Mouse (Mus musculus) liver, embryonic 16.5 days (tissue): Measurements from ENCODE around the gene Frem2. TPM values are rescaled to one million over a fixed set of nuclear protein-coding genes. Genes with fewer than 3 reads are reported as not detected.

Experiments
- ATAC-seq: fragments of 200-750 bp; cut with Nextera tagmentation; 2 replicates; pipeline ENCODE4 v1.8.0; 2017; ENCODE audit warnings: low read depth, mild to moderate bottlenecking, moderate number of reproducible peaks, moderate library complexity
- H3K27ac ChIP-seq: fragments of 300-500 bp; sonication (generic); 2 replicates; pipeline ENCODE4 v1.5.1; 2014; ENCODE audit warnings: mild to moderate bottlenecking, low read length
- H3K27me3 ChIP-seq: fragments of 300-500 bp; sonication (generic); 2 replicates; pipeline ENCODE4 v1.6.1; 2014; ENCODE audit warnings: low read depth, low read length, mixed read lengths; ENCODE audit not compliant: control insufficient read depth, insufficient read depth
- H3K36me3 ChIP-seq: fragments of 300-500 bp; sonication (generic); 2 replicates; pipeline ENCODE4 v1.6.1; 2014; ENCODE audit warnings: mild to moderate bottlenecking; ENCODE audit not compliant: control insufficient read depth, insufficient read depth
- H3K4me1 ChIP-seq: fragments of 300-500 bp; sonication (generic); 2 replicates; pipeline ENCODE4 v1.6.1; 2014; ENCODE audit warnings: low read depth, low read length, mixed read lengths; ENCODE audit not compliant: control insufficient read depth
- H3K4me2 ChIP-seq: fragments of 300-500 bp; sonication (generic); 2 replicates; pipeline ENCODE4 v1.6.1; 2014; ENCODE audit warnings: low read depth, low read length, mixed read lengths
- H3K4me3 ChIP-seq: fragments of 300-500 bp; sonication (generic); 2 replicates; pipeline ENCODE4 v1.5.1; 2014; ENCODE audit warnings: low read depth, mild to moderate bottlenecking, low read length
- H3K9ac ChIP-seq: fragments of 300-500 bp; sonication (generic); 2 replicates; pipeline ENCODE4 v1.6.1; 2014; ENCODE audit warnings: low read depth, low read length
- H3K9me3 ChIP-seq: fragments of 300-500 bp; sonication (generic); replicated peaks from 2 replicates; pipeline ENCODE4 v1.6.1; 2016; ENCODE audit warnings: low read length; ENCODE audit not compliant: control insufficient read depth
- WGBS: fragments of 180-500 bp; shearing (Covaris S2); extraction: QIAGEN DNeasy Blood & Tissue Kit; methylation state at CpG from one replicate; pipeline ENCODE4 v1.1.7; 2014; ENCODE audit not compliant: insufficient replicate concordance; 5-methylcytosine and 5-hydroxymethylcytosine counted together
- polyA plus RNA-seq: library from polyadenylated mRNA; unstranded; fragments of >200 nt; fragmentation: Nextera tagmentation; extraction: Ambion mirVana; gene quantifications from 2 replicates; pipeline ENCODE4 v1.2.1, GENCODE M21; 2015

Frem2 gene
- polyA plus RNA-seq, 1 experiment from 2014 or later: 0.41 TPM

DNA sequence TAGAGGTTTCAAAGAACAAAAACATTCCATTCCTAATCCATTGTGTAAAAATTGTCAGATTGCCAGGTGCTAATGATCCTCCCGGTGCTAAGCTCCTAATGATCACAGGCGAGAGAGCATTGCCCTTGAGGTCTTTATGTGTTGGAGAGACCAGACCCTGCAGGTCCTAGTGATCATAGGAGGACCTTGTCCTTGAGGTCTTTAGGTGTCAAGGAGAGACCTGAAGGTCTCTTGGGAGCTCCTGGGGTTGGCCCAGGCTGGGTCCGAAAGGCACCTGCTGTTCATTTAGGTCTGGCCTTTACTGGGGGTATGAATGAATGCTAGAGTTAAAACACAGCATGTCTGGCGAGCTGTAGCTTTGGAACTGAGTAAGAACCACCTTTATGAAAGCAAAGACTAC is 183.0 kb downstream of the Frem2 start:
- Histone ChIP-seq H3K9ac (no peak overlapping the region), H3K27me3 (no peaks in the 10 kb centered on the region), H3K4me3 (no peak overlapping the region), H3K4me2 (no peak overlapping the region), H3K36me3 (peaks cover 27% of the 10 kb centered on the region), H3K27ac (no peak overlapping the region), H3K9me3 (no peaks in the 10 kb centered on the region), H3K4me1 (peaks cover 2% of the 10 kb centered on the region)
- 74% methylated on average over 4 of the region's 4 CpGs for WGBS
- ATAC-seq: no peak

DNA sequence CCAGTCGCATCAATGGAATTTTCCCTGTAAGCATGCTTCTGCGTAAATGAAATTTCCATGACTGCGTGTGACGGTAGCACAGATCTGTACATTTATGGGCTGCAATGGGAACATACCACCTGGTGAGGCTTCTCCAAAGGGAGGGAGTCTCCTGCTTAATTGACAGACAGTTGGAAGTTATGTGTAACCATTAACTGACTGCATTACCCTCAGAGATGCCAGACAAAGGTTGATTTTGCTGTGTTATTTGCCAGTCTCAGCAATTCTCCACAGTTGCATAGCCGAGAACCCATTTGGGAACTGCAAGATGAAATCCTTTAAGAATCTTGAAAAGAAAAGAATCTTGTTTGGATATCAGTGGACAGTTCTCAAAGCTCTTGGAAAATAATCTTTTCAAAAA is 185.1 kb downstream of the Frem2 start:
- ATAC-seq: no peak
- Histone ChIP-seq H3K4me2 (no peak overlapping the region), H3K27ac (no peak overlapping the region), H3K4me1 (peaks cover 6% of the 10 kb centered on the region), H3K36me3 (peaks cover 23% of the 10 kb centered on the region), H3K9ac (no peak overlapping the region), H3K9me3 (no peaks in the 10 kb centered on the region), H3K4me3 (no peak overlapping the region), H3K27me3 (no peaks in the 10 kb centered on the region)
- 84% methylated on average over 5 of the region's 5 CpGs for WGBS

GRCm38 (mm10) chr3:53469650-53470049 is 187.5 kb downstream of the Frem2 start:
- peaks cover 23% of the 10 kb centered on the region for H3K4me1 ChIP-seq
- no peaks in the 10 kb centered on the region for H3K27me3 ChIP-seq
- H3K27ac ChIP-seq: no peak overlapping the region
- H3K4me3 ChIP-seq: no peak overlapping the region
- 76% methylated on average over 5 of the region's 5 CpGs for WGBS
- H3K4me2 ChIP-seq: no peak overlapping the region
- H3K9ac ChIP-seq: no peak overlapping the region
- peak; percentile 63; the same call in 1 of the 2 replicates for ATAC-seq
- peaks cover 22% of the 10 kb centered on the region for H3K36me3 ChIP-seq
- H3K9me3 ChIP-seq: no peaks in the 10 kb centered on the region

GRCm38 (mm10) chr3:53467356-53467755 is 189.8 kb downstream of the Frem2 start:
- 64% methylated on average over 5 of the region's 5 CpGs for WGBS
- ATAC-seq: no peak
- peaks cover 23% of the 10 kb centered on the region for H3K4me1 ChIP-seq
- H3K9ac ChIP-seq: no peak overlapping the region
- H3K36me3 ChIP-seq: peaks cover 7% of the 10 kb centered on the region
- H3K27me3 ChIP-seq: no peaks in the 10 kb centered on the region
- H3K4me3 ChIP-seq: no peak overlapping the region
- H3K27ac ChIP-seq: no peak overlapping the region
- no peak overlapping the region for H3K4me2 ChIP-seq
- no peaks in the 10 kb centered on the region for H3K9me3 ChIP-seq

DNA sequence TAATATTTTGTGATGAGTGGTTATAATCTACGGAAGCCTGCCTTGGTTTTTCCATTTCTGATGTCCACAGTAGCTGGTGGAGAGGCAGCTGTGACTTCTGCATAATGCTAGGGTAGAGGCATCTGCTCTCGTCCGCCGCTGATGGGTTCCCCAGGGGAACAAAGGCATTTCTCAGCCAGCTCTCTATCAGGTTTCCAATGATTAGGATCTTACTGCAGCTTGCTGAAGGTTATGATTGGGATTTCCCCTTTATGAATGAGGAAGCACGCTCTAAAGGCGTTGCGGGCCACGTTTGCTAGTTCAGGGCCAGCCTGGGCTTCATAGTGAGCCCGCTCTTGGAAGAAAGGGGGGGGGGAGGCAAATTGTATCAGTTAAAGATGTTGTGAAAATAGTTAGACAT is 190.7 kb downstream of the Frem2 start:
- H3K9ac ChIP-seq: no peak overlapping the region
- peak overlapping the region; percentile 78; the same call in 1 of the 2 replicates for H3K4me2 ChIP-seq
- H3K9me3 ChIP-seq: no peaks in the 10 kb centered on the region
- 55% methylated on average over 9 of the region's 9 CpGs for WGBS
- H3K4me1 ChIP-seq: peaks cover 23% of the 10 kb centered on the region
- H3K4me3 ChIP-seq: no peak overlapping the region
- peaks cover 2% of the 10 kb centered on the region; the same call in 1 of the 2 replicates for H3K36me3 ChIP-seq
- no peak for ATAC-seq
- no peak overlapping the region for H3K27ac ChIP-seq
- H3K27me3 ChIP-seq: no peaks in the 10 kb centered on the region

- no peak for ATAC-seq
- peaks cover 23% of the 10 kb centered on the region for H3K4me1 ChIP-seq
- H3K36me3 ChIP-seq: peaks cover under 1% of the 10 kb centered on the region; the same call in 1 of the 2 replicates
- no peak overlapping the region; the same call in 1 of the 2 replicates for H3K27ac ChIP-seq
- peak overlapping the region; percentile 78 for H3K4me2 ChIP-seq
- H3K27me3 ChIP-seq: no peaks in the 10 kb centered on the region
- no peaks in the 10 kb centered on the region for H3K9me3 ChIP-seq
- WGBS: 15% methylated on average over 6 of the region's 6 CpGs
- peak overlapping the region; percentile 50 for H3K4me3 ChIP-seq
- peak overlapping the region; percentile 25 for H3K9ac ChIP-seq
Observed at GRCm38 (mm10) chr3:53465330-53465729, 191.8 kb downstream of the Frem2 start.

DNA sequence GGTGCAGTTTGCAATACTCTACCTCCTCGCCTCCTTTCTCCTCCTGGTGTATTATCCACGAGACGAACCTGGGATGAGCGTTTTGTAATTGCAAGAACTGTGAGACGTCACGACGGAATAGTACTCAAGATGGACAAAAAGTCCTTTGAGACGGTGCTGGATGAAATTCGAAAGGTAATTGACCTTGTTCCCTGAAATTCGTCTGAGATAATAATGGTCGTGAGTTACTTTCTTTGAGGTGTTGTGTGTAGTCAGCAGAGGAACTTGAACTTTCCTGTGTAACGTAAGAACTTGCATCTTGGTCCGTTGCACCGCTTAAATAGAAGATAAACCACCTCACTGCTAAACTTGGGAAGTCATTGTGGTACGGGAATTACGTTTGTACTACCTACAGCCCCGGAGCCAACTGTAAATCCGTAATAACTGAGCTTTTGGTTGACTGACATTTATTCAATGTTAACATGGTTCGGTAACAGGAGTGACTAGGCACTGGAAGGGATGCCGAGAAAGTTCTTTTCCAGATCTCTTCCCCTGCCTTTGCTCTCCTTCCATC is 192.9 kb downstream of the Frem2 start:
- Histone ChIP-seq H3K4me1 (peaks cover 21% of the 10 kb centered on the region), H3K4me3 (peak overlapping the region; percentile 79), H3K9ac (peak overlapping the region; percentile 83), H3K27ac (peak overlapping the region; percentile 70), H3K4me2 (peak overlapping the region; percentile 78), H3K27me3 (no peaks in the 10 kb centered on the region), H3K9me3 (no peaks in the 10 kb centered on the region), H3K36me3 (peaks cover 3% of the 10 kb centered on the region; the same call in 1 of the 2 replicates)
- no peak for ATAC-seq
- under 1% methylated on average over 20 of the region's 20 CpGs for WGBS

Other genes with a start within 250 kb of the Frem2 start
- gene Nhlrc3, start 194.0 kb downstream of the Frem2 start, polyA plus RNA-seq: 6.2 and 6.4 TPM in 2 replicates
- gene Proser1, start 193.7 kb downstream of the Frem2 start, polyA plus RNA-seq: 3.1 and 4.3 TPM in 2 replicates
- gene Stoml3, start 168.7 kb downstream of the Frem2 start, polyA plus RNA-seq: not detected in 2 replicates
- gene Gm10985, start 187.7 kb upstream of the Frem2 start, polyA plus RNA-seq: not detected in 2 replicates
- 41.9 and 50.1 TPM in 2 replicates for gene Ufm1, start 206.5 kb upstream of the Frem2 start, polyA plus RNA-seq